Mouse (Mus musculus): Measurements from ENCODE around the gene Nek7.
A peak's percentile ranks its signal among the peaks of the same experiment; 100 is the strongest.

The Nek7 gene

GRCm38 (mm10) chr1:138608336-138608735 is 11.6 kb downstream of the Nek7 start:
- DNase-seq (ENCODE audit: low read depth): no peak

GRCm38 (mm10) chr1:138607862-138608261 is 12.1 kb downstream of the Nek7 start:
- no peak for DNase-seq (ENCODE audit: low read depth)

- peak; percentile 45 for DNase-seq (ENCODE audit: low read depth)
Measured at GRCm38 (mm10) chr1:138606771-138607170, 13.2 kb downstream of the Nek7 start.

GRCm38 (mm10) chr1:138604736-138605135 is 15.2 kb downstream of the Nek7 start:
- DNase-seq (ENCODE audit: low read depth): peak; percentile 65

- no peak for DNase-seq (ENCODE audit: low read depth)
Measured at GRCm38 (mm10) chr1:138603974-138604373, 16.0 kb downstream of the Nek7 start.

DNA sequence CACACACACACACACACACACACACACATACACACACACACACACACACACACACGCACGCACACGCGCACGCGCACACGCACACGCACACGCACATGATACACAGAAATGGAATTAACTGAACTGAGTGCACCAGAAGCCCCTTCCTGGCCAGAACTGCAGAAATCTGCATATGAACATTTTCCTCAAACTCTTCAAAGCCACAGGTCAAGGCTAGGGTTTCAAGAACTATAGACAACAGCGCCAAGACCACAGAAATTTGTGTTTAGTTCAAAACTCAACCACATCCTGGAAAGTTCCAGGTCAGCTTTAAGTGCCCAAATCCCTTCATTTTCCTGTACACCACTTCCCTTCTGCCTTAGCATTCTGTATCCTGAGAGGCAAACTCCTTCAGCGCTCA is 21.9 kb downstream of the Nek7 start:
- DNase-seq (ENCODE audit: low read depth): no peak

- DNase-seq (ENCODE audit: low read depth): peak; percentile 65
Measured at GRCm38 (mm10) chr1:138596127-138596706, 23.7 kb downstream of the Nek7 start.

- no peak for DNase-seq (ENCODE audit: low read depth)
Measured at GRCm38 (mm10) chr1:138594910-138595309, 25.0 kb downstream of the Nek7 start.

- no peak for DNase-seq (ENCODE audit: low read depth)
Measured at GRCm38 (mm10) chr1:138593922-138594321, 26.0 kb downstream of the Nek7 start.

DNA sequence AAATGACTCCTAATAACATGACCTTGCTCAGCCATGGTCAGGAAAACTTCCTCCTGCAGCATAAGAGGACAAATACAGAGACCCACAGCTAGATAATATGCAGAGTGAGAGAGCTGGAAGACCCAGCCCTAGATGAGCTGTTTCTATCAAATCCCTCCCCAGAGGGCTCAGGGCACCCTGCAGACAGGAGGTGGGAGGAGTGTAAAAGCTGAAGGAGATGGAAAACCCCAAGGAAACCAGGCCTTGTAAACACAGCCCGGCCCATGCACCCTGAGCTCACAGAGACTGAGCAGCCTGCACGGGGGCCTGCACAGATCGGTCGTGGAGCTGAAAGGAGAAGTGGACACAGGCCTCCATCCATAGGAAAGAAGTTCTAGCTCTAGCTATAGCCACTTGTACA is 27.5 kb downstream of the Nek7 start:
- no peak for DNase-seq (ENCODE audit: low read depth)

- no peak for DNase-seq (ENCODE audit: low read depth)
Measured at GRCm38 (mm10) chr1:138590451-138591022, 29.4 kb downstream of the Nek7 start.

DNA sequence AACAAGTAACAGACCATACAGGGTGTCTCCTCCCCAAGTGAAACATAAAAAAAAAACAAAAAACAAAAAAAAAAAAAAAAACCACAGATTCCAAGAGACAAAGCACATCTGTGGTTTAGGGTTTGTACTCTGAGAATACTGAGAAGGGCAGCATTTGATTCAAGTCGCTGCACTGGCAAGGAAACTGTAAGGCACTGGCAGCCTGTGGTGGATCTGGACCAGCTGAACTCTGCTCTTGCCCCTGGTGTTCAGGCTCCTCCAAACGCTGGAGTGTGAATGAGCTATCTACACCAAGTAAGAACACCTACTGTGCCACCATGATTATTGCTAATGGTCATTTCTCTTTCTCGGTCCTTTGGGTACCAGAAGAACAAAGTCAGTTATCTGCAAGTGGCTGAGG is 30.8 kb downstream of the Nek7 start:
- DNase-seq (ENCODE audit: low read depth): no peak

DNA sequence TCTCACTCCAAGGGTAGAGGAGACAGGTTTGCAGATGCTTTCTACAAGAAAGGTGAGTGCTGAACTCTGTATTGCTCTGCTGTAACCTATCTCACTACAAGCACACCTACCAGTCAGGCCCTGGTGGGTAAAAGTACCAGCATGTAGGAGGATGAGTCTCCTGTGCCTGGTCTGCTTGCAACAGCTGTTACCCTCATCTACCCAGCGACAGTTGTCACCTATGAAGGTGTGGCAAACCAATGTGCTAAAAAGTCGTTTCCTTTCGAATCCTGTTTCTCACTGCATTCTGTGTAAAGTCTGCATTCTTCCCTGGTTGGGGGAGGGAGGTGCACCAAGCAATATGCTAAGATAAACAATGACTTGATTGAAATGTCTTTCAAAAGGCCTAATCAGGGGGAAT is 32.1 kb downstream of the Nek7 start:
- DNase-seq (ENCODE audit: low read depth): peak; percentile 14

DNA sequence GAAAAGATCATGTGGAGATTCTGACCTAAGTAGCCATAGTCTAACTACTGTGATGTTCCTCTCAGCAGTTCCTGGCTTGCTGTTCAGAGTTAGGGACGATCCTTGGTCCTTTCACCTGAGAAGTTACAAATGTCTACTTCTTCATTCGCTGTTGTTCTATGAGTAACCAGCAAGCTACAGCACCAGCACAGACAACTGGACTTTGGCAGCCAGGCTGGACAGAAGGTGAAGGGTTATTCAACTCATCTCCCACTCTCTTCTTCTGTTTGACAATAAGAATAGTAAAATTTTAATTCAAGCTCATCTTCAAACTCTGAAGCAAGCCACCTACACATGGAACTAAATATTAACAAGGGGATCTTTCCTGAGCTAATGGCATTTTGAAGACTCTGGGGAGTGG is 33.0 kb downstream of the Nek7 start:
- DNase-seq (ENCODE audit: low read depth): no peak

- no peak for DNase-seq (ENCODE audit: low read depth)
Measured at GRCm38 (mm10) chr1:138584423-138585013, 35.4 kb downstream of the Nek7 start.

GRCm38 (mm10) chr1:138582225-138582624 is 37.7 kb downstream of the Nek7 start:
- peak; percentile 35 for DNase-seq (ENCODE audit: low read depth)

DNA sequence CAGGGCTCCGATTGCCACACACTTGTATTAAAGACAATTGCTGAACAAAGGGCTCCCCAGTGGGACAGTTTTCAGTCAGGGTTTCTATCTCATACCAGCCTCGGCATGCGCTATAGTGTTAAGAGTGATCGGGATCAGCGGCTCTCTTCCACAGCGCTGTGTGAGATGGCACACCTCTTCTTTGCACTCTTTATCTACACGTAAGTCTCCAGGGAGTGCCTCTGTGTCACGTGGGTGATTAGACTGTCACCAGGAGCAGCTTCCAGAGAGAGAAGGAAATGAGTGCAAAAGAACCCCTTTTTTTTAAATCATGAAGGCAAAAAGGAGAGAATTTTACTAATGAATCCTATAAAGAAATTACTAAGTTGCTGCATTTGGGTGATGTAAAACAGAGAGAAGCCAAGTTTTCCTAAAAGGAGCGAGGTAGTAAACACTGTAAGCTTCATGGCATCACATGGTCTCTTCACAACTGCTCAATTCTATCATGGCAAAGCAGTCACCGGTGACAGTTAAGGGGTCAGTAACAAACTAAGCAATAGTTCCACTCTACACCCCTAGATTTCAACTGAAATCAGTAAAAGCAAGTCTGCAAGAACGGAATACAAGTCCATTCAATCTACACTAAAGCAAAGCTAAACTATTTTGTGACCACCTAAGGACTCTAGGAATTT is 40.0 kb downstream of the Nek7 start:
- no peak for DNase-seq (ENCODE audit: low read depth)

DNA sequence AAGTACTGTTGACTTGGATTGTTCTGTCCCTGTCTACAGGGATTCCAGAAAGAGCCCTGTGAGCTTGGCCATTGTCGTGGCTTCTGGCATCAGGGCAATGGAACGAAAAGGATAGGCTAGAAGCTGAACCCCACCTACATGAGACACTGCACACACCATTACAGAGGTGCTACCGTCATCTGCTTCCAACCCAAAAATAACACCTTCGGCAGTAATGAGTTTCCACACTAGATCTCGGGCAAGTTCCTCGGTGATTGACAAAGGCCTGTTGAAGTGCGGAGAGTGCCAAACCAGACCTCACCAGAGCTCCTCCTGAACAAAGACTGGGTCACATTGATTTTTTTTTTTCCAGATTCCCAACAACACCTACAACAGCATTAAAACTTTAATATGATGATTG is 40.7 kb downstream of the Nek7 start:
- DNase-seq (ENCODE audit: low read depth): no peak

- no peak for DNase-seq (ENCODE audit: low read depth)
Measured at GRCm38 (mm10) chr1:138576803-138577202, 43.1 kb downstream of the Nek7 start.

GRCm38 (mm10) chr1:138576066-138576697 is 43.8 kb downstream of the Nek7 start:
- no peak for DNase-seq (ENCODE audit: low read depth)

- no peak for DNase-seq (ENCODE audit: low read depth)
Measured at GRCm38 (mm10) chr1:138575629-138576028, 44.3 kb downstream of the Nek7 start.

DNA sequence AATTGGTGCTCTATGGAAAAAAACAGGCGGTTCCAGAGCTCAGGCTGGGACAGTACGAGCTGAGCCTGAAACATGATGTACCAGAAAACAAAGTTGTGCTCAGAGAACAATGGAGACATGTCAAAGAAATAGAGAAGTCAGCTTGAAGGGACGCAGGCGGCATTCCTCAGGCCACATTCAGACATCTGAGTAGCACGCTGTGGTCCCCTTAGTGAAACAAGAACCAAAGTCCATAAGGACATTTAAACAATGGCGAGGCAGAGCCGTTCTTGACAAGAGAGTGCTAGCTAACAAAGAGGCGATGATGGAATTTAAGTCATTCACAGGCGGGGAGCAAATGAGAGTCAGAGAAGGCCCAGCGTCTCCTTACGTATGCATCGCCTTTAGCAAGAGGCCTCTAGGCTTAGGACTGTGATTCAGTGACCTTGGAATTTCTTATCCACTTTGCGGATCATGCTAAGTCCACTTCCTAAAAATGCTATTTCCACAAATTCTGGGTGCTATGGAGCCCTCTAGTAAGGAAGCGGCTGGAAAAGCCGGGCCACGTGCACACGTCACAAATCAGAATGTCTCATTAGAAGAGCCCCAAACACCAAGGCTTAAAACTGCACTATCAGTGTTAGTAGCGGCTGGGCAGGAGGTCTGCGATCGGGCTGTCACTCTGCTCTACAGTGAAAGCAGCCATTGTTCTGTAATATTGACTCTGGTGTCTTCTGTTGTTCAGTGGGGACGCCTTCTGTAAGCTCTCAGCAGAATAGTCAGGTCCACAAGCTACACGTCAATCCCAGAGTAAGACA is 48.2 kb downstream of the Nek7 start:
- peak; percentile 76 for DNase-seq (ENCODE audit: low read depth)

Data from NIH3T3 (cell line).